Mouse (Mus musculus): ENCODE results near the gene Wdr26.

Wdr26 gene

DNA sequence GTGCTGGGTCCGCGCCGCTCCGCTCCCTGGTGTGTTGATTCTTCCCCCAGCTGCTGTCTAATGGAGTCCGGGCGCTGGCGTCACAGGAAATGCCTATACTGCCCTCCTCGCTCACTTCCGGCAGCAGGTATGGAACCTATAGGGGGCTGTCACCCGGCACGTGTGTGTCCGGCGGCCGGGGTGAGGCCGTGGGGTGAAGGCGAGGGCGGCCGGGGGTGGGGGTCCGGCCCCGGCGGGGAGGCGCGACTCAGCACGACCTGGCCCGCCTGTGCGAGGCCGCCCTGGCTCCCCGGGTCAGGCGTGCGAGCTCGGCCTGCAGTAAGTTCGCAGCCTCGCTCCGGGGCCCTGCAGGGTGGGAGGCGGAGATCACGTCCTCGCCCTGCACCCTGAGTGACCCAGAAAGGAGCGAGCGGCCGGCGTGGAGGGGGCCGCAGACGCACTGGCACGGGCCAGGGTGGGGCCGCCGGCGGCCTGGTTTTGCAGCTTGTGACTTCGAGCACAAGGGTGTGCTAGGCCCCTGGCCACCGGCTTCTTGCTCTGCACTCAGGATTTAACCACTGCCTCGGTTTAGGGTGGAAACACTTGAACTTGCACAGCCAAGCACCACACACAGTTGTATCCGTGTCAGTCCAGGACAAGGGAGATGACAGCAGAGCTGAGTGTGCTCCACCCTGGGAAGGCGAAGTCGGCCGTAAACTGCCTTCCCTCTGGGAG is at the start of gene Wdr26:
Wdr26 (minus strand) TSS at position 82 of the 714 bp plus-strand sequence.
- DNase-seq: peak; percentile 73

DNA sequence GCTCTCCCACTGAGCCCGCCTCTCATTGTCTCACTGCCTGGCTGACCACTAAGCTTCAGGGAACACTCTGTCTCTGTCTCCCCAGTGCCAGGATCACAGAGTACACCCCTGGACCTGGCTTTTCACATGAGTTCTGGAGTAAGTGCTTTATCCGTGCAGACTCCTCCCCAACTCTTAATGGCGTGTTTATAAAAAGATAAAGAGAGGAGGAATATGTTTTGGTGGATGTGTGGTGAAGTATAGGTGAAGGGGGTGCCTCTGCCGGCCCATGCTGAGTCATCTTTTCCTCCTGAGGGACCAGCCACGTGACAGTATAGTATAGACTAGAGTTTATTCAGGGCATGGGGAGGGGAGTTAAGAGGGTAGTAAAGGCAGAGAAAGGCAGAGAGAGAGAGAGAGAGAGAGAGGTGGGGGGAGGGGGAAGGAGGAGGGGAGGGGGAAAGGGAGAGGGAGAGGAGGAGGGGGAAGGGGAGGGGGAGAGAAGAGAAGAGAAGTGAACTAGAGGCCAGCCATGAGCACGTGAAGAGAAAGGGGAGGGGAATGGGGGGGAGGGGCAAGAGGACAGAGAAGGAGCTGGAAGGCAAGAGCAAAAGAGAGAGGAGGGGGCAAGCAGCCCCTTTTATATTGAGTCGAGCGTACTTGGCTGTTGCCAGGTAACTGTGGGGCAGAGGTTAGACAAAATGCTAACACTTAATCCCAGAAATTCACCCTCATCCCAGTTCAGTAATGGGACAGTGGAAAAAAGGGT is 49.3 kb upstream of the Wdr26 start:
- DNase-seq: no peak

DNA sequence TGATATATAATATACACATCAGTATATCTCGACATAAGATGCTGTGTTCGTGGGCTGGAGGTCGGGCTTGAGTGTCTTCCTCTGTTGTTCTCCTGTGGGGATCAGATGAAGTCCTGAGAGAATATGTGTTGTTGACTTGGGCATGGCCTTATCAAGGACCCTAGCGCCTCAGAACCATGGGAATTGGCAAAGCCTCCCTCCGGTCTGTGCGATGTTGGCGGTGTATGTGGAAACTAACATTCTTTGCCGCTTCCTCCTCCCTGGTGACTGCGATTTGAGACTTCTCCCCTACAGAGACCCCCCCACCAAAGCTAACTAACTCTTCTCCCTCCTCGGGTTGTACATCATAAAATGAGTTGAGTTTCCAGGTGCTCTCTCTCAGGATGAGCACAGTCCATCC is 48.6 kb upstream of the Wdr26 start:
- DNase-seq: no peak

DNA sequence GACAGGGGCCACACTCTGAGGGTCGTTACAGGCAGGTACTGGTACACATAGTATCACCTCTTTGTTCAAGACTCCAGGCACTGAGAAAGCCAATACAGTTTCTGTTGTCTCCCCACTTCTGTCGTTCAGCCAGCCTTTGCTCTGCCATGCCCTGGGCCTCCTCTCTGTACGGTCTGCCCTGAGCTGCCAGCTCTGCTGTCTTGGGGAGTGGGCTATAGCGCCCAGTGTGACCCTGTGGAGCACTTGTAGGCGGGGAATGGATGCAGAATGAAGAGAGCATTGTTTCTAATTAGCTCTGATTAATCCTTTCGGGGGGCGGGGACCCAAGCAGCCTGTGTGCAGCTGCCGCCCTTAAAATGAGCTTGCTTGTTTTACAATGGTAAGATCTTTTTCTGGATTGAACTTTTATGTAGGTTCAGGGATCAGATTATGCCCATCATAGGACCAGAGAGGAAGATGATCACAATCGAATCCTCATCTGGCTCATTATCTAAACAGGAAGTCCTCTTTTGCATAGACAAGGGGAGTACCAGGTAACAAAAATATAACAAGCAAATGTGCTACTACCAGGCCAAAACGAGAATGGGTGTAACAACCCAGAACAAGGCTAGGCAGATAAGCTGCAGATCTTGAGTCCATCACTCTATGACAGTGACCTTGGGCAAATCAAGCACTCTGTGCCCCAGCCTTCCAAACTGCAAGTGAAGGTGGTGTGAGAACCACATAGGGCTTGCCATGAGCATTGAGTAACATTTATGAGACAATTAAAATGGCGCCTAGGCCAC is 48.0 kb upstream of the Wdr26 start:
- no peak for DNase-seq

DNA sequence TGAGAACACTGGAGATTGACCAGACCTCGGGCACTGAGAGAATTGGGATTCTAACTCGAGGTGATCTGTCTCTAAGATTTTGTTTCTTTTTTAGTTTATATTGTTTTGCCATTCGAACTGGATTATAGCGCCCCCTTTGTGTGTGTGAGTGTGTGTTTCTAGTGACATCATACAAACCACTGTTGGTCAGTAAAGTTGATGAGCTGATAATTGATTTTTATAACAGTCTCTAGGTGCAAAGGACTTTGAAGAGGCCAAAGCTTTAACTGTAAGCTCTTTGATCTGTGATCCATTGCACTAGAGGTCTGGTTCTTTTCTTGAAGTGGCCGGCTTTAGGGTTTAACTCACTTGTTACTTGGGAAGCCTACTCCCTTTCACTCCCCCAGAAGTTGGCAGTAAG is 47.3 kb upstream of the Wdr26 start:
- no peak for DNase-seq

DNA sequence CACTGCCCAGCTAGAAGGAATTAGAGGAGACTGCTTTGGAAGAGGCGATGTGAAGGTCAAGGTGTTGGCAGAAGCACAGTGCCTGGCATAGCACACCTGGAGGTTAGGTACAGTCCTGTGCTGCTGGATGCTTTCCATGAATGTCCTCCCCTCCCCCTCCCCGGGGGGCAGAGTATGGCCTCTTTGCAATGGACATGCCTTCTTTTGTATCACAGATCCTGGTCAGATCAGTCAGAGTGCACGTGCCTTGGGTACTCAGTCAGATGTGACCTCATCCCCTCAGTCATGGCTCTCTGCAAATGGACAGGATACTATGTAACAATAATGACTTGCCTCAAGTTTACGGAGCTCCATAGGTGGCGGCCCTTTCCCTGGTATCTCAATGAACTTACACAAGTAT is 46.8 kb upstream of the Wdr26 start:
- DNase-seq: no peak

DNA sequence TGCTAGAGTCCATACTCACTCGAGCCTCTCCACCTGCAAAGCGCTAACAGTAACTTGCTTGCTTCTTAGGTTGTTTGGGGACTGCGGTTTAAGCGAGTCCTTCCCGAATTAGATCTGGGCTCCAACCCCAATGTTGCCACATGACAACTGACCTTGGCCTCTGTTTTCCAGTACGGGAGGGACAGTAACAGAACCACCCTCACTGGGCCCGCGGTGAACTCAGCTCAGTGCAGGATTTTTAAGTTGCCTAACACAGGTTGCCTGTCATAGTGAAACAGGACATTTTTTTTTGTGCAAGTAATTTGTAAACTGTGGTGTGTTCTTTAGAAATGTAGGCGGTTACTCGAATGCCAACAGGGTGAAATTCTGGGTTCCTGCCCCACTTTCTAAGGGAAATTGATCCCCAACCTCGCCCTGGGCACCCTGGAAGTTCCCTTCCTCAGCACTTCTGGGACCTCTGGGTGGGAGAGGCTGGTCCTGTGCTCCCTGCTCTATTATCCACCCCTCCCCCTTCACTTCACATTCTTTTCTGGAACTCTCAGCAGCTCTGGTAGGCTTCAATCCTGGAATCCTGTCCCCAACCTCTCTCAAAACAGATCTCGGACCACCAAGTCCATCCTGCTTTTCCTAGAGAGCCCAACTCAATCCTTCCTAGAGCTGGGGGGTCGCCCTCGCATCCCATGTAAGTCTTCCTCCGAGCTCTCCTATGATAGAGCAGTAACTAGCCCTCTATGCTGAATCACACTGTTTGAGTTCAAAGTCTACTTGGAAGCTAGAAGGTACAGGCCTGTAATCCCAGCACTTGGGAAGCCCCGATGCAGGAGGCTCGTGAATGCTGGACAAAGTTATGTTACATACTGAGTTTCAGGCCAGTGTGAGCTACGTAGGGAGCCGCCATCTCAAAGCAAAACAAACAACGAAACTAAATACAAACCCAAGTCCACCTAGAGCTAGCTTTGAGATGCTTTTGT is 46.1 kb upstream of the Wdr26 start:
- DNase-seq: no peak

DNA sequence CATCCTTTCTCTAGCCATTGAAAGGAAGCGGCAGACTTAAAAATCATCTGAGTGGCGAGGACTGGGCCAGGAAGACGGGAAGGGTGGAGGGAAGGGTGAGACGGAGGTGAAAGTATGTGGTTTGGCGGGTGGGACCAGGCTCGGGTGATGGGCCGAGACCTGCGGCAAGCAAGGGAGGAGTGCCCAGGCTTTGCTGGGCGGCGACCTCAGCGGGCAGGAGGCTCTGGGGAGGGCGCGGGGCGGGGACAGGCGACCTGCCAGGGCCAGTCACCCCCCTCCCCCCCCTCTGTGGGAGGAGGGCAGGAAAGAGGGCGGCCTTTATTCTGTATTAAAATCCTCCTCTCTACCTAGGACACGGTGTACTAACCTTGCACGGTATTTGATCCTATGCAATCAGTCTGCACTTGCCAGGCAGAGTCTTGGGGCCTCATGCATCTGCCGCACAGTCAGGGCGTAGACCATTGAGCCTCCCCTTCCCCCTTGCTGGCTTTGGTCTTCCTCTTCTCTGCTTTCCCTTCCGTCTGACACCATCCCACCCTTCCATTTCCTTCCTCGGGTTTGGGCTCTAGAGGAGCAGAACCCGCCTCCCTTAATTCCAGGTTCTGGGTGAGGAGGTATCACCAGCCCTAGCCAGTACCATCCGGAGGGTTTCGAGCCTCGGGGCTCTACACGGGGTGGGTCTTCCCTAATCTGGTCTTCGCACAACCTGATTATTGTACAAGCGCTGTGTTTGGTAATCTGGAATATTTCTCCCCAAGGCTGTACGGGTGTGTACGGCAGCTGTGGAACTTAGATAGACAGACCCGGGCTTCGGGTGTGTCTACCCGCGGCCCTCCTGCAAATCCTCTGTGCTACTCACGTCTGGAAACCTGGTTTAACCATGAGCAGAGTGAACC is 45.1 kb upstream of the Wdr26 start:
- peak; percentile 30 for DNase-seq

DNA sequence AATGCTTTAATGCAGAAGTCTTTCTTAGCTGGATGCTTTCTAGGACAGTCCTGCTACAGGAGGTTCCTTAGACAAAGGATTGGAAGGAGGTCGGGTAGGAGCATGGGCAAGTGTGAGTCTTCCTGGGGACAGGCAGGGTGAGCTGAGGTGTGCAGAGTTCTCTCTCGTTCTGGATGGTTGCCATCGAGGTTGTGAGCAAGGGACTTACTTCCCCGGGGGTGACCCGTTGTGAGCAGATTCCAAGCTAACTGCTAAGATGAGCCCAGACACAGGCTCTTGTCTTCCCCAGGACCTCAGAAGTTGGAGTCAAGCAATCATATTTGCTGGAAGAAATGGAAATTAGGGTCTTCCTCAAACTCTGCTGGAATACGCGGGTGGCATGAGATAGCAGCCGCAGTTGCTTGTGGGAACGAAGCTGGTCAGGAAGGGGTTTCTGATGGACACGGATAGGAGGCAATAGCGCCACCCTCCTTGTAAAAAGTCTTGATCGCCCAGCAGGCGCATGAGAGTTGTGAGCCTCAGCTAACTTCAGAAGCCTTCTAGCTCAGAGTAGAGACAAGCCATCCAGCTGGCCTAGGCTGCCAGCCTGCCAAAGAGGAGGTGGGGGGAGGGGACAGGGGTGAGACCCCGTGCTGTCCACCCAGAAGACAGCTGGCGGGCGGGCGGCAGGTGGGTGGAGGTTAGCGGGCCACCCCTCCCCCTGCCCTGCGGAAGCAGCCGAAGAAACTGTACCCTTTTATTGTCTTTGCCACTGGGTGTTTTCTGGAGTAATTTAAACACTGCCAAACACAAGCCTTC is 44.3 kb upstream of the Wdr26 start:
- DNase-seq: peak; percentile 35

DNA sequence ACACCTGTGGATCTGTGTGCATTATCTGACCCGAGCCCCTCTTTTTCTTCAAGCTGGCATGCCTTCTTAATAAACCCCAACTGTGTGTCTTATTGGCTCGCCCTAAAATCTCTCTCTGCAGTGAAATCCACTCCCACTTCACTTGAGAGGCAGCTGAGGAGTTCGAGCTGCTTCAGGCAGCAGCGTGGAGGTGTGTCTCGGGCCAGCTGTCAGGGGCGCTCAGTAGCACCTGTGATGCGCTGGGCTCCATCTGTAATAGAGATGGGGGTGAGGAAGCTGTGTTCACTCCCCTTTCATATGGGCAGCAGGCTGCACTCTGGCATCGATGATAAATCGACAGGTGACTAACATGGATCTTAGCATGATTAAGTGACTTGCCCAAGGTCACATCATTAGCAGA is 43.6 kb upstream of the Wdr26 start:
- DNase-seq: no peak

DNA sequence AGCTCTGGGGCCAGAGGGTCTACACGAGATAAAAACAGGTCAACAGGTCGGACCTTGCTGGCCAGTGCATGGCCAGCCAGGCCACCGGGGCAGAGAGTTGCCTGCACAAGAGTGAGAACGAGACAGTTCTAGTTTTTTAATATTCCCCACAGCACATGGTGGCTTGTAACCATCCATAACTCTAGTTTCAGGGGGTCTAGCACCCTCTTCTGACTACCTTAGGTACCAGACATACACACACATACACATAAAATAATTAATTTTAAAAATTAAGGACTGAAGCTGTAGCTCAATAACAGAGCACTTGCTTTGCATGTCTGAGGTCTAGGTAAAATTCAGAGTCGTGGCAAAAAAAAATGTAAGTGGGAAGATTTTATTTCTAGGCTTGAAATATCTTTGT is 39.8 kb upstream of the Wdr26 start:
- DNase-seq: no peak

DNA sequence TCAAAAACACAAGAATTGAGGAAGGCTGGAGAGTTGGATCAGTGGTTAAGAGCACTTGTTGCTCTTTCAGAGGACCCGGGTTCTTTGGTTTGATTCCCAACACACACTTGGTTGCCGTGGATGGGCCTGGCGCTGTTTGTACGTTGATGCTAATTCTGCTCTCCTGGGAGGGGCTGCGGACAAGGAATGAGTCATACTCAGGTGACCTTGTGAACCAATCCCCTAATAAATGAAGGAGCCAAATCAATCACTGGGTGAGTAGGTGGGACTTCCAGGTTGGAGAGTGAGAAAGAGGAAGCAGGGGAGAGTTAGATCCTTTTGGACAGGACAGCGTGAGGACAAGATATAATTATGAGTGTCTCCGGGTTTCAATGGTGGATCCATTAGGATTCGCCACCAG is 39.2 kb upstream of the Wdr26 start:
- no peak for DNase-seq

DNA sequence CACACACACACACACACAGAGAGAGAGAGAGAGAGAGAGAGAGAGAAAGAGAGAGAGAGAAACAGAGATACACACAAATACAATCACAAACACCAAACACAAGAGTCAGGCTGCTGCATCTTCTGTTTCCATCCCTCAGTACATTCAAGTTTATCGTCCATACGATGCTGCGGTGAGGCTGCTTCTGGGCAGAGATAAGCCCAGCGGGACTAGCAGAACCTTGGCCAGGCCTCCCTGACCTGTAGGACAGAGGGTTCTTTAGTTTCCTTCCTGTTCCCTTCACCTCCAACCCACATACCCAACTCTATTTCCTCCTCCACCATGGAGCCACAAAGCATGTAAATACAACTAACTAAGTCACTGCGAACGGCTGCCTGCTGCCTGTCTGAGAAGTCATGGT is 37.7 kb upstream of the Wdr26 start:
- no peak for DNase-seq

DNA sequence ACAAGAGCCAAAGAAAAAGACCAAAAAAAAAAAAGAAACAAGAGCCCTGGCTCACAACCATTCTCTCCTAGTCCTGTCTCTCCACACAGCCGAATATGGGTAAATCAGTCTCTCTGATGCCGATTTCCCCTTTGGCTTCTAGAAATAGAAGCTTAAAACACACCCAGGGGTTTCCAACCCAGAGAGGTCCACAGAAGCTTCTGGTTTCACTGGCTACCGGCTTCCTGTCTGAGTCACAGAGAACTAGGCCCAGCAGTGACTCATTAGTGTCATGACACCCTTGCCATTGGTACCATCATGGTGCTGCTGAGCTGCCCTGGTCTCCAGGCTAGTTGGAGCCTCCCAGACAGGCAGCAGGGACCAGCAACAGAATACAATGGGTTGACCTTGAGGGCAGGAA is 35.4 kb upstream of the Wdr26 start:
- DNase-seq: no peak

DNA sequence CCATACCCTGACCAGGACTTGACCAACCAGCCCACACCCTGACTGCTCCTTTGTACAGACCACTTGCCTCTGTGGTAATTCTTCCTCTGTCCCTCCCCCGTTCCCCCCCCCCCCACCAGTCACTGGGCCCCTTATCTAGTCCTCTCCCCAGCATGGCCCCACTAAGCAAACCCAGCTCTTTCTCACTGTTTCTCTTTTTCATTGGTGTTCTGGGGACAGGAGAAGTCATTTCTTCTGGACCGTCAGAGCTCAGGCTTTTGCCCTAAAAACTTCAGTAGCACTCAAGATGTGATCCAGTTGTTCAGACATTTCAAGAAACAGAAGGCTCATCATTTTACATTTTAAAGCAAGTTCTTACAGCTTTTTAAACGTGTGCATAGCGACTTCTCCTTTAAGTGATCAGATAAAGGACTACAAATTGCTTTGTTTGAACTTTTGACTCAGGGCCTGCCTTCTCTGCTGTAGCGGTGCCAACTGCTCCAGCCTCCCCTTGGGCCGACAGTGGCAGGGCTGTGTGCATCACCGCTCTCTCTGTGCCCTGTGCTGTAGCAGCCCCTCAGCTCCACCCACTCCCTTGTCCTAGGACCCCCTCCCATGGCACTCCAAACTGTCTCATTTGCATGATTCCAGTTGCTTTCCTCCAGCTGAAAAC is 34.8 kb upstream of the Wdr26 start:
- DNase-seq: no peak

DNA sequence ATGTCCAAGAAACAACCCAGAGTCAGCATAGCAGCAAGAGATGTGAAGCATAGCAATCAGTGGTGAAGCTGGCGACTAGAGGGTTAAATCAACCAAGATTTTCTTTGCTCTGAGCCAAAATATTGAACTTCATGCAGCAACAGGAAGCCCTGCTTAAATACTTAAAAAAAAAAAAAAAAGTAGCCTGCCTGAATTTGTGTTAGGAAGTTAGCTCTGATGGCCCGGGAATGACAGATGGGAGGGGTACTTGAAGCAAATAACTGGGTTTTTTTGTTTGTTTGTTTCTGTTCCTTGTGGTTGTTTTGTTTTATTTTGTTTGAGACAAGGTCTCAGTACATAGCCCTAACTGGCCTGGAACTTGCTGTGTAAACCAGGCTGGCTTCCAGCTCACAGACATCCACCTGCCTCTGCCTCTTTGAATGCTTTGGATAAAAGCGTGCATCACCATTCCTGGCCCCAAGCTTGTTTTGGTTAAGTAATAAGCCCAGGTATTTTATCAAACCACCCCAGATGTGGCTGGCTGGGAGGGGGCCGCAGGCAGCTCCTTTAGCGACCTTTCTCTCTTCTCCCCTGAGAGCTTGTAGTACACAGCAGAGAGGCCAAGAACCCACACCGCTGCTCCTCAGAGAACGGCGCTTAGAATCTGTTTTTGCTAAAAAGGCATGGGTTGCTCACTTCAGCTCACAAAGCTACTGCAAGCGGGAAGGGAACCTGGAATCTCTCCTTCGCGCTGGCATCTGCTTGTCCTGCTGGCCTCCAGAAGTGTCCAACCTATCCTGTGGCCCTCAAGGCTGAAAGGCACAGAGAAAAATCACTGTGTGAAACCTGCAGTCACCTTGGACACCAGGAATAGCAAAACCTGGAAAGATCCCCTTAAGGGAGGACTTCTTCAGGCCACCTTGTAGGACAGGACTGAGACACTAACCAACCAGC is 34.0 kb upstream of the Wdr26 start:
- no peak for DNase-seq

DNA sequence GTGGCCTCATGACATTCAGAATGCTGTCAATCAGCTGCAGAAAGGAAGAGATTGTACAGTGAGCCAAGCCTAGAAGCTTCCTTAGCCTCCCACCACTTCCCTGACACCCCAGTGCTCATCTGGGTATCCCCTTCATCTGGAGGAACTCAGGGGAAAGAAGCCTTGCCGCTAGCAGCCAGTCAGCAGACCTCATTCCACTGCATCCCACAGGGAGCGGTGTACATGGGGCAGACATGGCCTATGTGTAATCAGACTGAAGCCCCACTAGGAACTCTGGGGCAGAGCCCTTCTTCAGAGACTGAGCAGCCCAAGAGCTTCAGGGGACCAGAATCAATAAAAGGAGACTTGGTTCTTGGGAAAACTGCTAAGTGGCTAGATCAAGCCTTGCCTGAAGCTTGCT is 33.3 kb upstream of the Wdr26 start:
- no peak for DNase-seq

DNA sequence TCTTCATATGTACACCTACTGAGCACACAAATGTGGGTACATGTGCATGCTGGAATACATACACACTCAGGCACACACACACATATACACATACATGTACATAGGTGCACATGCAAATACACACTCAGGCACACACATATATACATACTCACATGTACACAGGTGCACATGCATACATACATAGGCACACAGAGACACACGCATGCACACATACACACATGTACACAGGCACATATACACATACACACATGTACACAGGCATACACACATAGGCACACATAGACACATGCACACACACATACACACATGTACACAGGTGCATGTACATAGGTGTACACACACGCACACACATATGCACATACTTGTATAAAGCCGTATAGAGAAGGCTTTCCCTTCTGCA is 29.4 kb upstream of the Wdr26 start:
- DNase-seq: no peak

DNA sequence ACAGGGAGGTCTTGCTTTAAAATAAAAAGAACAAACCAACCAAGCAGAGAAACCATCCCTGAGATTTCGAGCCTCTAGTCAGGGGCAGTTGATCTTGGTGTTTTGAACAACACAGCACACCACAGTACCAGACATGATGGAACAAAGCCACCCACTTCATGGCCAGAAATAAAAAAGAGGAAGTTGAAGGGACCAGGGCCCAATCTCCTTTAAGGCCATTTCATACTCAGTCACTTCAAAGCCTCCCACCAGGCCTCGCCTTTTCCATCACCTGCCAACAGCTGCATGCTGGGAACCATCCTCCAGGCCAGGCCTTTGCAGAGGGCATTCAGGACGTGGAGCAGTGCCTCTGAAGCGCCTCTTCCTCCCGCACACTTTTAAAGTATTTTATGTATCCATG is 25.5 kb upstream of the Wdr26 start:
- no peak for DNase-seq
